Mouse (Mus musculus) gastrocnemius, adult 2 months (tissue): ENCODE data around the gene Prr3. TPM values are rescaled to one million over a fixed set of nuclear protein-coding genes. Genes with fewer than 3 reads are reported as not detected.
A peak's percentile ranks its signal among the peaks of the same experiment; 100 is the strongest.

Experiments used
- DNase-seq: peaks from one replicate; pipeline ENCODE4 v3.0.0; 2022
- H3K27ac ChIP-seq: fragments of 200-600 bp; 2 replicates; pipeline ENCODE4 v1.8.1; 2022; ENCODE audit warnings: mild to moderate bottlenecking
- H3K4me3 ChIP-seq: fragments of 200-600 bp; 2 replicates; pipeline ENCODE4 v1.8.1; 2022; ENCODE audit warnings: mild to moderate bottlenecking, moderate library complexity
- CTCF ChIP-seq: fragments of 200-600 bp; IDR thresholded peaks from 2 replicates; pipeline ENCODE4 v1.8.1; 2022; ENCODE audit warnings: antibody characterized with exemption, mild to moderate bottlenecking, moderate library complexity
- intact Hi-C: fragments of 180-260 bp; cut with DNase I; formaldehyde crosslinking; loops from one replicate; pipeline ENCODE4 v1.15.1; 2025
- long read RNA-seq, 2 experiments: library from polyadenylated mRNA; stranded (forward); transcript quantifications; one replicate each; pipeline ENCODE4 v2.0.0; 2021
- total RNA-seq, 2 experiments: library from RNA; stranded (reverse); gene quantifications; 2 replicates each; pipeline ENCODE4 v1.2.3; 2021

Prr3 gene
- 1 to 10 TPM; 2.6 to 2.8 TPM for total RNA-seq
- long read RNA-seq, experiment 1, partial matches to known transcripts = 0 of 4 reads
- long read RNA-seq, experiment 1, other reads (novel, unspliced or antisense) = 3 of 4 reads
- long read RNA-seq, experiment 2 = 0 reads

- DNase-seq = peak; percentile 93
- TF ChIP-seq CTCF = peak; percentile 39
- intact Hi-C loops = loop anchor here (10.0 kb wide), 1 partner anchor 155 kb away; the partner anchor contains the start of genes Flot1 and Ier3
- Histone ChIP-seq H3K4me3 (peak within 1 kb of the TSS; percentile 96), H3K27ac (peak within 1 kb of the TSS; percentile 94)
Observed at GRCm38 (mm10) chr17:35979401-35980362, at the start of gene Prr3, which contains the start of gene Gnl1. Gene Prr3 (minus strand): TSS chr17:35980236. Gene Gnl1 (plus strand): TSS chr17:35979851.

- H3K4me3 ChIP-seq = no peak overlapping the region
- TF ChIP-seq CTCF = no peak
- intact Hi-C loops = no loop called here
- no peak overlapping the region for H3K27ac ChIP-seq
- no peak for DNase-seq
Observed at GRCm38 (mm10) chr17:36028879-36029619, 49.0 kb upstream of the Prr3 start.

- intact Hi-C loops = no loop called here
- no peak for TF ChIP-seq CTCF
- Histone ChIP-seq H3K27ac (no peak overlapping the region), H3K4me3 (no peak overlapping the region)
- no peak for DNase-seq
Observed at GRCm38 (mm10) chr17:36027663-36028062, 47.6 kb upstream of the Prr3 start.

- intact Hi-C loops = no loop called here
Observed at GRCm38 (mm10) chr17:36025901-36026300, 45.9 kb upstream of the Prr3 start.

GRCm38 (mm10) chr17:36025197-36025596, 45.2 kb upstream of the Prr3 start:
- TF ChIP-seq CTCF = no peak
- Histone ChIP-seq H3K27ac (peak overlapping the region; percentile 36; the same call in 1 of the 2 replicates), H3K4me3 (no peak overlapping the region)

More at GRCm38 (mm10) chr17:36025901-36026300, 45.9 kb upstream of the Prr3 start:
- TF ChIP-seq CTCF = no peak
- Histone ChIP-seq H3K4me3 (no peak overlapping the region), H3K27ac (no peak overlapping the region)
- no peak for DNase-seq

GRCm38 (mm10) chr17:36023710-36024654, 43.9 kb upstream of the Prr3 start:
- H3K4me3 ChIP-seq = peak overlapping the region; percentile 42
- DNase-seq = peak; percentile 42
- intact Hi-C loops = no loop called here
- no peak for TF ChIP-seq CTCF
- peak overlapping the region; percentile 86 for H3K27ac ChIP-seq

More at GRCm38 (mm10) chr17:36025197-36025596, 45.2 kb upstream of the Prr3 start:
- intact Hi-C loops = no loop called here
- DNase-seq = no peak

- Histone ChIP-seq H3K27ac (peak overlapping the region; percentile 86), H3K4me3 (no peak overlapping the region)
- intact Hi-C loops = no loop called here
- TF ChIP-seq CTCF = no peak
- DNase-seq = no peak
Observed at GRCm38 (mm10) chr17:36022922-36023321, 42.9 kb upstream of the Prr3 start.

GRCm38 (mm10) chr17:36022098-36022497, 42.1 kb upstream of the Prr3 start:
- no peak overlapping the region for H3K4me3 ChIP-seq
- intact Hi-C loops = no loop called here
- TF ChIP-seq CTCF = no peak
- DNase-seq = no peak
- peak overlapping the region; percentile 86; the same call in 1 of the 2 replicates for H3K27ac ChIP-seq

GRCm38 (mm10) chr17:36021309-36021708, 41.3 kb upstream of the Prr3 start:
- H3K27ac ChIP-seq = peak overlapping the region; percentile 86
- intact Hi-C loops = no loop called here
- no peak for DNase-seq
- H3K4me3 ChIP-seq = peak overlapping the region; percentile 72
- no peak for TF ChIP-seq CTCF

GRCm38 (mm10) chr17:36020191-36021073, 40.4 kb upstream of the Prr3 start, which contains the start of gene H2-T24:
Gene H2-T24 (minus strand): TSS chr17:36020560.
- TF ChIP-seq CTCF = peak; percentile 41
- peak within 1 kb of the TSS; percentile 86 for H3K27ac ChIP-seq
- H3K4me3 ChIP-seq = peak within 1 kb of the TSS; percentile 72
- peak; percentile 69 for DNase-seq
- intact Hi-C loops = no loop called here
